14 mouse cellular contexts compared by ENCODE assay signal in the genomic region with DNA sequence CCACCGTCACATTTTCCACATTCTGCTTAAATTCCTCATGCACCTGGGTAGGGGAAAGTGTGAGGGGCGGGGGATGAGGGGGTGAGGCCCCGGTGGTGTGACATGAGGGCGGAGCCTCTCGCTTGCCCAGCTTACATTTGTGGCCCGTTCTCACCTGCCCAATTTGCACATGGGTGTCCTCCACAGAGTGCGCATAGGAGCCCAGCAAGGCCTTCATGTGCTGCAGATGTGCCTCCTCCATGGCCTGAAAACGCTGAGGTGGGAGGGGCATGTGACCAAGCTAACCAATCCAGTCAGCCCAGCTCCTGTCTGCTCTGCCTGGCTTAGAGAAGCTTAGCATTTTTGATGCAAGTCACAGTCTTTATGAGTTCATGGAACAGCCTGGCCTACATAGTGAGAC. TPM values are rescaled to one million over a fixed set of nuclear protein-coding genes. Genes with fewer than 3 reads are reported as not detected.
"Had no signal": no experiment of that assay in that cellular context is flagged by ENCODE, and none has a peak within 500 bp of the region (broad histone marks: within the 10 kb centered on the region; RNA-seq: fewer than 3 reads in every experiment).

No protein-coding gene starts in this region.

- H3K4me1 ChIP-seq: limb, embryonic 15.5 days; megakaryocyte, embryonic 14.5 days had no signal

- H3K9me3 ChIP-seq: kidney, embryonic 15.5 days; limb, embryonic 15.5 days; liver, embryonic 13.5 days; lung, embryonic 15.5 days; megakaryocyte, embryonic 14.5 days had no signal

- H3K4me2 ChIP-seq: kidney, embryonic 15.5 days; limb, embryonic 15.5 days; liver, embryonic 13.5 days; lung, embryonic 15.5 days; midbrain, embryonic 11.5 days had no signal

- H3K27me3 ChIP-seq: kidney, embryonic 15.5 days; limb, embryonic 15.5 days; liver, embryonic 13.5 days; lung, embryonic 15.5 days had no signal

- H3K9ac ChIP-seq: kidney, embryonic 15.5 days; limb, embryonic 15.5 days; liver, embryonic 13.5 days; liver, postnatal 0 days; lung, embryonic 15.5 days had no signal

- DNase-seq: kidney, adult 18-20 months; kidney, postnatal 14 days; liver, embryonic 13.5 days; liver, postnatal 0 days; lung, postnatal 14 days; thymus, postnatal 14 days had no signal

- H3K4me3 ChIP-seq: kidney, embryonic 15.5 days; limb, embryonic 15.5 days; liver, embryonic 13.5 days; lung, embryonic 15.5 days; megakaryocyte, embryonic 14.5 days had no signal

- H3K36me3 ChIP-seq: kidney, embryonic 15.5 days; limb, embryonic 15.5 days; lung, embryonic 15.5 days had no signal

- H3K27ac ChIP-seq: kidney, embryonic 15.5 days; limb, embryonic 15.5 days; liver, embryonic 13.5 days; lung, embryonic 15.5 days; macrophage; stomach, postnatal 0 days had no signal

- ATAC-seq: liver, postnatal 0 days had no signal

RNA-seq across cellular contexts. Expression of gene Insl3, which starts 26.5 kb away (rescaled TPM):
- total RNA-seq: midbrain, postnatal 0 days had no signal
